Mouse (Mus musculus) limb, embryonic 11.5 days (tissue): ENCODE data around the gene Plekhh2. TPM values are rescaled to one million over a fixed set of nuclear protein-coding genes. Genes with fewer than 3 reads are reported as not detected.

Source experiments
- ATAC-seq: fragments of 200-750 bp; cut with Nextera tagmentation; 2 replicates; pipeline ENCODE4 v1.8.0; 2017; ENCODE audit warnings: low read depth; ENCODE audit not compliant: insufficient number of reproducible peaks, low FRiP score, low TSS enrichment
- DNase-seq: peaks from one replicate; pipeline ENCODE4 v3.0.0-alpha.2; 2015; ENCODE audit warnings: low spot score
- H3K27ac ChIP-seq: fragments of 300-500 bp; sonication (generic); replicated peaks from 2 replicates; pipeline ENCODE4 v1.5.1; 2014; ENCODE audit warnings: low read depth, mild to moderate bottlenecking, low read length
- H3K27me3 ChIP-seq: fragments of 300-500 bp; sonication (generic); 2 replicates; pipeline ENCODE4 v1.6.1; 2014; ENCODE audit warnings: mild to moderate bottlenecking, low read length, mixed read lengths; ENCODE audit not compliant: control insufficient read depth, insufficient read depth
- H3K36me3 ChIP-seq: fragments of 300-500 bp; sonication (generic); 2 replicates; pipeline ENCODE4 v1.6.1; 2014; ENCODE audit warnings: mild to moderate bottlenecking, low read length, moderate library complexity, mixed read lengths; ENCODE audit not compliant: control insufficient read depth, insufficient read depth
- H3K4me1 ChIP-seq: fragments of 300-500 bp; sonication (generic); 2 replicates; pipeline ENCODE4 v1.6.1; 2014; ENCODE audit warnings: low read length, mixed read lengths; ENCODE audit not compliant: control insufficient read depth, insufficient read depth
- H3K4me2 ChIP-seq: fragments of 300-500 bp; sonication (generic); 2 replicates; pipeline ENCODE4 v1.6.1; 2014; ENCODE audit warnings: low read depth, mild to moderate bottlenecking, moderate library complexity; ENCODE audit not compliant: severe bottlenecking
- H3K4me3 ChIP-seq: fragments of 300-500 bp; sonication (generic); 2 replicates; pipeline ENCODE4 v1.5.1; 2014; ENCODE audit warnings: low read depth, low read length
- H3K9ac ChIP-seq: fragments of 300-500 bp; sonication (generic); 2 replicates; pipeline ENCODE4 v1.6.1; 2014; ENCODE audit warnings: mild to moderate bottlenecking, low read length
- H3K9me3 ChIP-seq: fragments of 300-500 bp; sonication (generic); 2 replicates; pipeline ENCODE4 v1.6.1; 2016; ENCODE audit warnings: low read length; ENCODE audit not compliant: control insufficient read depth
- WGBS: fragments of 180-500 bp; shearing (Covaris S2); extraction: QIAGEN DNeasy Blood & Tissue Kit; methylation state at CpG from one replicate; pipeline ENCODE4 v1.1.7; 2014; 5-methylcytosine and 5-hydroxymethylcytosine counted together
- polyA plus RNA-seq: library from polyadenylated mRNA; unstranded; fragments of >200 nt; fragmentation: Nextera tagmentation; extraction: Ambion mirVana; gene quantifications from 2 replicates; pipeline ENCODE4 v1.2.1, GENCODE M21; 2014

Gene Plekhh2
- polyA plus RNA-seq, 1 experiment from 2014 or later: 5.7 TPM

- Histone ChIP-seq H3K27me3 (no peaks in the 10 kb centered on the region), H3K36me3 (no peaks in the 10 kb centered on the region), H3K27ac (no peak overlapping the region), H3K9ac (no peak overlapping the region), H3K4me3 (no peak overlapping the region), H3K4me2 (no peak overlapping the region), H3K9me3 (no peaks in the 10 kb centered on the region), H3K4me1 (peaks cover 12% of the 10 kb centered on the region; the same call in 1 of the 2 replicates)
- WGBS: 54% methylated on average over 2 of the region's 2 CpGs
- ATAC-seq (no peak), DNase-seq (no peak)
Measured at GRCm38 (mm10) chr17:84646477-84646876, 134.8 kb downstream of the Plekhh2 start.

DNA sequence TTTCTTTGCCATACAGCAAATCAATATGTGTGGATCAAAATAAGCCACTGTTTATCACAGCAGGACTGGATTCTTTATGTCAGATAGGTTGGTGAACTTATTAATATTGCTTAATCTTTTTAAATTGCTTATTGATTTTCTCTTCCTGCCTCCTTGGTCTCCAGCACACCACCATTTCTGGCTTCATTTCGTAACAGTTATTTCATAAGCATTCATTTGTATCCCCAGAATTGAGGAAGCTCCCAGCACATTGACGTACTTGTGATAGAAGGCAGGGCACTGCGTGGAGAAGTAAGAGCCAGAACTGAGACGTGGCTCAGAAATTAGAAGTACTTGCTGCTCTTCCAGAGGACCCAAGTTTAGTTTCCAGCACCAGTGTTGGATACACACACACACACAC, 135.9 kb downstream of the Plekhh2 start:
- H3K27me3 ChIP-seq: no peaks in the 10 kb centered on the region
- no peaks in the 10 kb centered on the region for H3K9me3 ChIP-seq
- DNase-seq (no peak), ATAC-seq (no peak)
- WGBS: 88% methylated on average over 4 of the region's 4 CpGs
- H3K4me3 ChIP-seq: no peak overlapping the region
- H3K36me3 ChIP-seq: no peaks in the 10 kb centered on the region
- no peak overlapping the region for H3K27ac ChIP-seq
- H3K4me2 ChIP-seq: no peak overlapping the region
- peaks cover 12% of the 10 kb centered on the region; the same call in 1 of the 2 replicates for H3K4me1 ChIP-seq
- no peak overlapping the region for H3K9ac ChIP-seq

GRCm38 (mm10) chr17:84650302-84651017, 138.8 kb downstream of the Plekhh2 start:
- no peak for ATAC-seq
- Histone ChIP-seq H3K27me3 (no peaks in the 10 kb centered on the region), H3K9me3 (no peaks in the 10 kb centered on the region), H3K9ac (no peak overlapping the region), H3K4me1 (peaks cover 2% of the 10 kb centered on the region; the same call in 1 of the 2 replicates), H3K4me2 (no peak overlapping the region), H3K4me3 (no peak overlapping the region), H3K36me3 (no peaks in the 10 kb centered on the region), H3K27ac (no peak overlapping the region)
- WGBS: 89% methylated on average over 9 of the region's 9 CpGs
- DNase-seq: no peak

DNA sequence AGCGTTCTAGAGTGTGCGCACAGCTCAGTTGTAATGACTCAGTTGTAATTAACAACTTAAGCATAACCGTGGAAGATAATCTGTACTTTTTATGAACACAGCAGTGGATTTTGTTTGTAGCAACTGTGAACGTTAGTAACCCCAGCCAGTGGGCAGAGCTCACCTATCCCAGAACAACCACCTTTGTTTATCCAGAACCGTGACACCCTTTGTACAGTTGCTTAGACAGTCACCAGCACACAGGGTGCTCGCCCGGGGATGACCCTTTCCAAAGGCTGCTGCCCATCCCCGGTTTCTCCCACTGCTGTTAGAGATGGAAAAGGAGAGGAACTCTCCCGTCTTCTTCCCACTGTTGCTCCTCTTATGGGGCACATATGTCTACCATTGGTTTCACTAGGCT, 141.8 kb downstream of the Plekhh2 start:
- DNase-seq: no peak
- Histone ChIP-seq H3K4me3 (no peak overlapping the region), H3K27ac (no peak overlapping the region), H3K36me3 (no peaks in the 10 kb centered on the region), H3K9me3 (no peaks in the 10 kb centered on the region), H3K9ac (no peak overlapping the region), H3K4me1 (no peaks in the 10 kb centered on the region; the same call in 1 of the 2 replicates), H3K27me3 (no peaks in the 10 kb centered on the region), H3K4me2 (no peak overlapping the region)
- 90% methylated on average over 9 of the region's 9 CpGs for WGBS
- no peak for ATAC-seq

- Histone ChIP-seq H3K36me3 (no peaks in the 10 kb centered on the region), H3K27ac (no peak overlapping the region), H3K4me2 (no peak overlapping the region), H3K9ac (no peak overlapping the region), H3K4me3 (no peak overlapping the region), H3K9me3 (no peaks in the 10 kb centered on the region), H3K4me1 (no peaks in the 10 kb centered on the region; the same call in 1 of the 2 replicates), H3K27me3 (no peaks in the 10 kb centered on the region)
- DNase-seq (no peak), ATAC-seq (no peak)
- 66% methylated on average over 5 of the region's 5 CpGs for WGBS
Measured at GRCm38 (mm10) chr17:84656205-84656604, 144.5 kb downstream of the Plekhh2 start.

GRCm38 (mm10) chr17:84656653-84657421, 145.1 kb downstream of the Plekhh2 start:
- no peak overlapping the region for H3K27ac ChIP-seq
- WGBS: 75% methylated on average over 19 of the region's 19 CpGs
- no peak overlapping the region for H3K4me2 ChIP-seq
- H3K4me1 ChIP-seq: no peaks in the 10 kb centered on the region; the same call in 1 of the 2 replicates
- no peak for ATAC-seq
- H3K27me3 ChIP-seq: no peaks in the 10 kb centered on the region
- DNase-seq: no peak
- H3K36me3 ChIP-seq: no peaks in the 10 kb centered on the region
- H3K4me3 ChIP-seq: no peak overlapping the region
- no peaks in the 10 kb centered on the region for H3K9me3 ChIP-seq
- H3K9ac ChIP-seq: no peak overlapping the region

- no peaks in the 10 kb centered on the region for H3K9me3 ChIP-seq
- DNase-seq (no peak), ATAC-seq (no peak)
- H3K27me3 ChIP-seq: no peaks in the 10 kb centered on the region
- H3K36me3 ChIP-seq: no peaks in the 10 kb centered on the region
- no peak overlapping the region for H3K4me3 ChIP-seq
- H3K4me1 ChIP-seq: no peaks in the 10 kb centered on the region; the same call in 1 of the 2 replicates
- H3K9ac ChIP-seq: no peak overlapping the region
- no peak overlapping the region for H3K27ac ChIP-seq
- no peak overlapping the region for H3K4me2 ChIP-seq
- 71% methylated on average over 3 of the region's 3 CpGs for WGBS
Measured at GRCm38 (mm10) chr17:84657422-84657732, 145.7 kb downstream of the Plekhh2 start.

- no peak for ATAC-seq
- H3K27me3 ChIP-seq: no peaks in the 10 kb centered on the region
- no peak for DNase-seq
- WGBS: 68% methylated on average over 7 of the region's 7 CpGs
- no peak overlapping the region for H3K9ac ChIP-seq
- no peaks in the 10 kb centered on the region for H3K9me3 ChIP-seq
- H3K4me1 ChIP-seq: no peaks in the 10 kb centered on the region; the same call in 1 of the 2 replicates
- no peak overlapping the region for H3K27ac ChIP-seq
- H3K4me2 ChIP-seq: no peak overlapping the region
- no peak overlapping the region for H3K4me3 ChIP-seq
- H3K36me3 ChIP-seq: no peaks in the 10 kb centered on the region
Measured at GRCm38 (mm10) chr17:84657782-84658181, 146.1 kb downstream of the Plekhh2 start.
